Mouse (Mus musculus): ENCODE data around the gene Hsd3b1.

DNA sequence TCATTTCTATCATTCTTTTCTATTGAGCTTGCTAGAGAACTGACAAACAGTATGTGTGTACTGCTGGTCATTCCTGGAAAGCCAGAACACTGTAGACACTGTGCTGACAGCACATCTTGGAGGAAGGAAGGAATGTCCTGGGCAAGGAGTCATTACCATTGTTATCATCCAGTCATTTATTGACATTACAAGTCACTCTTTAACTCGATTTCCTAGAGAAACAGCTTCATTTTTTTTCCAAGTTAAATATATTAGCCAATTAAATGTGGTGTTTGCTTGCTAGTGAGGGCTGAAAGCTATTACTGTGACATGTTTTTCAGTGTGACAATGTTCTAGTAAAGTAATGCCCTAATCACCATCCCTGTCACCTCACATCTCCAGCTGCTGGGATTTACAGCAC lies 5.9 kb downstream of the Hsd3b1 start:
- TF ChIP-seq HCFC1 (IDR thresholded peaks at IDR 0.05; ENCODE audit: borderline replicate concordance, insufficient read depth, low read length) (no peak), CHD2 (IDR thresholded peaks at IDR 0.05; ENCODE audit: low read depth, low read length) (no peak), MAFK (IDR thresholded peaks at IDR 0.05; ENCODE audit: insufficient read depth, low read depth, low read length) (no peak), ZNF384 (IDR thresholded peaks at IDR 0.05; ENCODE audit: low read depth, low read length) (no peak), ZC3H11A (IDR thresholded peaks at IDR 0.05; ENCODE audit: borderline replicate concordance, low read depth, low read length) (no peak)

All from ES-E14 (cell line).